Mouse (Mus musculus): Measurements from ENCODE around the gene Fxn.

DNA sequence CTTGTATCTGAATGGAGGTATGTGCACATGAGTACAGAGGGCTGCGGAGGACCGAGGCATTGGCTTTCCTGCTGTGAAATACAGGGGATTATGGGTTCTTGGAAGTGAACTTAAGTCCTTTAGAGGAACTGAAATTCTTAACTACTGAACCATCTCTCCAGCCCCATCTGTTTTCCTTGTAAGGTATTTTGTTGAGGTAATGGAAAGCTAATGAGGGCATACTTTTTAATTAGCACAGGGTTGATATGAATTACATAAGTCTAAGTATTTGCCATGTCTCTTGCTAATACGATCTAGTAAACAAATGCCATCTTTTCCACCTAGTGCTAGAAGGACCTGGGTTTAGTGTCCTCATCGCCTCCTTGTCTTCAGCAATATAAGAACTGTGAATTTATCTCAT lies 34.8 kb upstream of the Fxn start:
- TF ChIP-seq CTCF (IDR thresholded peaks at IDR 0.05; ENCODE audit: borderline replicate concordance, control insufficient read depth, extremely low read depth, insufficient read depth, low read length, poor library complexity) (no peak), POLR2A (IDR thresholded peaks at IDR 0.05; ENCODE audit: control insufficient read depth, extremely low read depth, insufficient read depth, low read length, poor library complexity) (no peak)

All from thymus, adult 2 months (tissue).